Mouse (Mus musculus) A20 (cell line): Measurements from ENCODE around the gene Atp8a1.

Experiments
- DNase-seq: peaks from one replicate; pipeline ENCODE4 v3.0.0-alpha.2; 2011; ENCODE audit warnings: low read depth, low spot score

Gene Atp8a1

GRCm38 (mm10) chr5:67685461-67685860, 161.8 kb downstream of the Atp8a1 start:
- no peak for DNase-seq

- no peak for DNase-seq
Observed at GRCm38 (mm10) chr5:67678819-67679218, 168.4 kb downstream of the Atp8a1 start.

GRCm38 (mm10) chr5:67673008-67673407, 174.2 kb downstream of the Atp8a1 start:
- DNase-seq, result no peak

DNA sequence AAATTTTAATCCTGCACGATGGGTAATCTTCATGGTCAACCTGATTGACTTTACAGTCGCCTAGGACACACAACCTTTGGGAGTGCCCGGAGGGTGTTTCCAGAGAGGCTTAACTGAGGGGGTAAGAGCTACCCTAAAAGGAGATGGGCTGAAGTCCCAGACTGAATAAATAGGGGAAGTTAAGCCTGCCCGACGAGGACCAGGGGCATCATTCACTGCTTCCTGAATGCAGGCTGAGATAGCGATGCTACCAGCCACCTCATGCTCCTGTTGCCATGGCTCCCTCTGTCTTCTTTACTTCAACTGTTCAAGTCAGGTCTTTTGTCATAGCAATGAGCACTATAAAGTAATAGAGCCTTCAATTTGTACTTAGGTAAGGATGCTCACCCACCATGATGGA, 177.1 kb downstream of the Atp8a1 start:
- DNase-seq, result no peak

- no peak for DNase-seq
Observed at GRCm38 (mm10) chr5:67669436-67669896, 177.8 kb downstream of the Atp8a1 start.

GRCm38 (mm10) chr5:67662715-67663114, 184.5 kb downstream of the Atp8a1 start:
- no peak for DNase-seq

- DNase-seq, result no peak
Observed at GRCm38 (mm10) chr5:67659864-67660263, 187.4 kb downstream of the Atp8a1 start.

GRCm38 (mm10) chr5:67656821-67657259, 190.4 kb downstream of the Atp8a1 start:
- no peak for DNase-seq

GRCm38 (mm10) chr5:67655696-67656519, 191.3 kb downstream of the Atp8a1 start:
- DNase-seq, result no peak

DNA sequence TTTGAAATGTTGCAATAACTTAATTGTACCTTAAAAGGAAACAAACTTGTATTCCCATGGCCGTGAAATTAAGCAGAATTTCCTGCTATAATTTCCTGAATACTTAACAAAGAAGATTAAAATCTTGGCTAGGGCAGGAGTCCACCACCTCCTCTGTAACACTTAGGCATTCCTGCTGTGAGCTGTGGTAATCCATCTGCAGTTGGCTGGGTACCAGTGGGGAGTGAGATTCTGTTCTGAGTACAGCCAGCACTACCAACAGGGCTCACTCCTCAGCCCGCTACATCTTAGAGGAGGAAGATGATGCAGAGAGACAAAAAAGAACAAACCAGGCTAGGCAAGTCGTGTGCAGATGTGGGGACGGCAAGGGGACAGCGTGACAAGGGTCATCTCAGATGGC, 192.7 kb downstream of the Atp8a1 start:
- no peak for DNase-seq

DNA sequence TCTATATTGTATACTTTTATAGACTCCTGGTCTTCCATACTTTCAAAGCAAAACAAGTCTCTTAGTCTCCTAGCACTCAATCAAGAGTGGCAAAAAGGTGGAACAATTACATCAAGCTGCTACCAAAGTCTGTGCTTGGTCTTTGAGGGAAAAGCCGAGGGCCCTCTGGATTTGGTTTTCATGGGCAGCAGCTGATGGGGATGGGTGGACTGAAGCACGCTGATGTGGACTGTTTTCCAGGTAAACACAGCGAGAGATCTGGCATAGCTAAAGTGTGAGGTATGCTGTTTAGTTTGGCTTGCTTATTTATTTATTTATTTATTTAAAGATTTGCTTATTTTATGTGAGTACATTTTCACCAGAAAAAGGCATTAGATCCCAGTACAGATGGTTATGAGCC, 193.7 kb downstream of the Atp8a1 start:
- DNase-seq, result no peak

- no peak for DNase-seq
Observed at GRCm38 (mm10) chr5:67652468-67652867, 194.8 kb downstream of the Atp8a1 start.

DNA sequence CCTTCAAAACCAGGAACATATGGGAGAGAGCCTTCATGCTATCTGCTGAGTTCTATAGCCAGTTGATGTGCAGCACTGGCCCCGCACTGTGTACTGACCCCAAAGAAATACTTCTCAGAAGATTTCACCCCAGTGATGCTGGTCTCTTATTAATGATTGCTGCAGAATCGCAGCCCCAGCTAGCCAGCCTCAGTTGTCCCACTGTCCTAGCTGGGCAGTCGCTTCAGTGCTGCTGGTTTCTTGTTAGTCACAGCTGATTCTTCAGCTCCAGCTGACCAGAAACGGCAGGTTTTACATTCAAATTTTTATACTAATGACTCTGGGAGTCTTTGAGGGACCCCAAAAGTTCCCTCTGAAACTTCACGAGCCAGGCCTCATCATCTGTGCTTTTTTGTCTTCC, 197.2 kb downstream of the Atp8a1 start:
- no peak for DNase-seq

DNA sequence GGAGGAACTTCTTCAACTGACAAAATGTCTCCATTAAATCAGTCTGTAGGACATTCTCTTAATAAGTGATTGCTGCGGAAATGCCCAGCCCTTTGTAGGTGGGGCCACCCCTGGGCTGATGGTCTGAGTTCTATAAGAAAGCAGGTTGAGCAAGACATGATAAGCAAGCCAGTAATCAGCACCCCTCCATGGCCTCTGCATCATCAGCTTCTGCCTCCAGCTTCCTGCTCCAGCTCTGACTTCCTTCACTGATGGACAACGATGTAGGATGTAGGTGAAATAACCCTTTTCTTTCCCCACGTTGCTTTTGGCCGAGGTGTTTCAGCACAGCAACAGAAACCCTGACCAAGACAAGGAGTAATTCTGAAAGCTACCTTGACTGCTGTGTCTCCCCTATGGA, 198.1 kb downstream of the Atp8a1 start:
- DNase-seq, result no peak

DNA sequence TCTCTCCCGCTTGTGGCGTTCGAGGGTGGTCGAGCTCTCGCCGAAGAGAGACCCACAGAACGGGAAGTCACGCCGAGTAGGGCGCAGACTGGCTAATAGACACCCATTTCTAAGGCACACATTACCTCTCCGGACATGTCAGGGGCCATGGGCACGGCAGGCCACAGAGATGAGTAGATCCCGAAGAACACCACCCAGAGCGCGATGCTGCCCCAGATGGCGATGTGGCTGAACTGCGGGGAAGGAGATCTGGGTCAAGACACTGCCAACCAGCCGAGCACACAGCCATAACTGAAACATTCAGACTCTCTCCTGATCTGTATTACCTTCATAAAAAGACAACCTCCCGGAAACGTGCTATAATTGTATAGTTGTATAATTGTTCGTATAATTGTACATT, 199.7 kb downstream of the Atp8a1 start:
- DNase-seq, result peak; percentile 16

DNA sequence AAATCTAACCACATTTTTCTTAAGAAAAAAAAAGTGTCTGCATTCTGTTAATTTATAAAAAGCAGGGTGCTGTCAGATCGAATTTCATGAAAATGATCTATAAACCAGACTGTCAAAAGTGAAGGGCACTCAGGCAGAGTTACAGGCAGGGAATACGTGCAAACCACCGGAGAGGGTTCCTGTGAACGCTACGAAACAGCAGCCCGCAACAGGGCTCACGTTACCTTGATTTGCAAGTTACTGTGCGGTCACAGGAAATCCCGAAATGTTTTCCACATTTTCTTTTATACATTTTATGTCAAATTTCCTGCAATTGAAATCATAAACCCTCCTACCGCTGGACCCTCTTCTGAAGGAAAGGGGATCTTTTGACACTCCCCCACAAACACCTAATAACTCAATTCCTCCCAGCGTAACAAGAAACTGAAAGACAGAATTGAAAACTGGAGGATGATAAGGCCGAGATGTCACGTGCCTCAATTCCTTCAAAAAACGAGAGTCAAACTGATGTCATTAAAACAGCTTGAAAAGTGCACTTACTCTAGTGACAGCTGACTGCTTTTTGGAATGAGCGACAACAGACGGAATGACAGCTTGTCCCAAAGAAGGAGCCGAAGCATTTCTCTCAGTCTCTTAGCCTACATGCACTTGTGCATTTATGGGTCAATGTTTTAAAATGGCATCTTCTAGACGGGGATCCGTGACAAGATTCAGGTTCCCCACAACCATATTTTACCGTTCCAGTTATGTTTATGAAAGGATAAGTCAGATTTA, 200.3 kb downstream of the Atp8a1 start:
- DNase-seq, result no peak

GRCm38 (mm10) chr5:67643537-67644255, 203.5 kb downstream of the Atp8a1 start:
- no peak for DNase-seq

DNA sequence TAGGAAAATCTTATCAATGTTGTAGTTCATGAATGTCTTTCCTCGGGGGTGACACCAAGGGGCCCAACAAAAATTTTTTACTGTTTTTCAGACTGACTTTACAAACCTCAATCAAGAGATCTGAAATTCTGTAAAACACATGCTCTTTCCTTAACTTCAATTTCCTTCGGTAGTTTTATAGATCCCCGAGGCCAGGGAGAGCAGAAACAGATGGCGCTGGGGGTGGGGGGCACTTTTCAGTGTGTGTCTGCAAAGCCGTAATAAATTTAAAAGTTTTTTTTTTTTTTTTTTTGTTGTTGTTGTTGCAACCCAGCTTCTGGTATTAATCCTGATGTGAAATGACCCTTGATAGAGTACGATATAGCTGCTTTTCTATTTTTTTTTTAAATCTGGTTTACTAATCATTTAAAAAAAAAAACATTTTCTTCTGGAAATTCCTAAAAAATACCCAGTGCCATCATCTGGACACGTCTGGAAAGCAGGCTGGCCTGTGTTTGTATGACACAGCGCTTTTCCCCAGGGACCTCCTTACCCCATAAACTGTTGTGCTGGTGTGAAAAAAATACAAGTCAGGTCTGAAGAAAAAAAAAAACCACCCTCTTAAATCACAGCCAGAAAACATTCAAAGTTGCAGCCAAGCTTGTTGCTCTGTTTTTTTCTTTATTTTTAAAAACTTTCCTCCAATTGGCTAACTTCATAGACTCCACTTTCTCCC, 205.7 kb downstream of the Atp8a1 start:
- DNase-seq, result no peak

- no peak for DNase-seq
Observed at GRCm38 (mm10) chr5:67640596-67641312, 206.5 kb downstream of the Atp8a1 start.

DNA sequence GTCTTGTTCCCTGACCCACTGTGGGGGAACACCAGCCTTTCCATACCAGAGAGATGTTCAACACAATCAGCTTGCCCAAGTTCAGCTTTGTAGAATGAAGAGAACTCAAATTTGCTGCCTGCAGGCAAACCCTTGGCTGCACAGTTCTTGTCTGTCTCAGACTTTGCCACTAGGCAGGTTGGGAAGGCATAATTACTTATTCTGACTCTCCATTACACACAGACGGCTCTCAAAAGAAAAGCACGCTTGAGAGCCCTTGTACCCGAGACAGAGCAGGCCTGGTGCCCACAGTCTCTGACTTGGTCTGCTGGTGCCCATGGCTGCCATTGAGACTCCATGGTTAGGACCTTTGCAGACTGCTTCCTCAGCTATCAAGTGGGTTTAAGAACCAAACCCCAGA, 212.9 kb downstream of the Atp8a1 start:
- DNase-seq, result no peak

DNA sequence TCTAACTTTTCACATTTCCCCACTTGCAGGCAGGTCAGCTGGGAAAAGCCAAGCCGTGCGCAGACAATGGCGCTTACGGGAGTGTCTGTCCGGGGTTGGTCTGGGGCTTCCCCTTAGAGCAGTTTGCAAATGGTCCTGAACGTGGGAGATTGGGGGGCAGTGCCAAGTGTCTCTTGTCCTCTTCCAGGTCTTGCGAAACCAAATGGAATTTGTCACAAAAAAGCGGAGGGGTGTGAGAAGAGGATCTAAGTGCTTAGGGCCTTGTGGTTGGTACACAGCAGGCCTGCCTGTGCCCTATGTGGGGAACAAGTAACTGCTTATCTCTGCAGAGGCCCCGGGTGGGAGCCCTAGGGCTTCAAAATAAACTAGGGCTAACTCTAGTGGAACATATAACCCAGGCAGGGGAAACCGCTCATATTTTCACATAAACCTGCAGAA, 213.4 kb downstream of the Atp8a1 start:
- no peak for DNase-seq
